In genomic region chr2:28751186-28751585, GRCm38 (mm10) we compare ENCODE assay signal across 8 mouse cellular contexts. TPM values are rescaled to one million over a fixed set of nuclear protein-coding genes. Genes with fewer than 3 reads are reported as not detected.
DNase-seq lines count a peak whose midpoint lies in the region; ATAC-seq and TF ChIP-seq lines count a peak whose summit lies in the region.

No protein-coding gene starts in this region.

- DNase-seq in heart, embryonic 10.5 days (ENCODE audit: low spot score): no peak
- no peak for DNase-seq in heart, postnatal 36 days
- peak; percentile 16 for DNase-seq in MN1 (ENCODE audit: low spot score)
- DNase-seq in hindbrain, embryonic 10.5 days (ENCODE audit: low spot score): peak; percentile 52
- DNase-seq in midbrain, embryonic 11.5 days (ENCODE audit: low spot score, missing footprints): peak; percentile 90
- DNase-seq in urinary bladder, postnatal 25 days (ENCODE audit: low spot score): no peak
- no peak for DNase-seq in cerebellum, adult 2 months

- H3K36me3 ChIP-seq in heart, embryonic 10.5 days: no peaks in the 10 kb centered on the region
- no peaks in the 10 kb centered on the region for H3K36me3 ChIP-seq in hindbrain, embryonic 10.5 days
- no peaks in the 10 kb centered on the region for H3K36me3 ChIP-seq in midbrain, embryonic 11.5 days (ENCODE audit: control insufficient read depth, insufficient read depth, low read length)

- no peak for TF ChIP-seq CTCF in cerebellum, adult 2 months (IDR thresholded peaks at IDR 0.05; ENCODE audit: borderline replicate concordance, insufficient read depth, low read depth, low read length)

- H3K4me3 ChIP-seq in heart, embryonic 10.5 days: peak overlapping the region; percentile 58
- peak overlapping the region; percentile 52 for H3K4me3 ChIP-seq in hindbrain, embryonic 10.5 days
- peak overlapping the region; percentile 38 for H3K4me3 ChIP-seq in midbrain, embryonic 11.5 days (ENCODE audit: low read depth, low read length)
- H3K4me3 ChIP-seq in cerebellum, adult 2 months (replicated peaks; ENCODE audit: insufficient read depth, low read depth, low read length): no peak overlapping the region

- H3K9ac ChIP-seq in midbrain, embryonic 11.5 days (ENCODE audit: low read length): peak overlapping the region; percentile 60

- no peak for TF ChIP-seq POLR2A in cerebellum, adult 2 months (IDR thresholded peaks at IDR 0.05; ENCODE audit: borderline replicate concordance, insufficient read depth, low read length)

- intact Hi-C loops in heart, postnatal 36 days (cut with DNase I): no loop called here

- H3K27ac ChIP-seq in heart, embryonic 10.5 days: no peak overlapping the region
- H3K27ac ChIP-seq in hindbrain, embryonic 10.5 days: peak overlapping the region; percentile 60
- H3K27ac ChIP-seq in midbrain, embryonic 11.5 days (ENCODE audit: low read depth, low read length): no peak overlapping the region
- H3K27ac ChIP-seq in cerebellum, adult 2 months (ENCODE audit: insufficient read depth, low read length): no peak overlapping the region

- H3K9me3 ChIP-seq in heart, embryonic 10.5 days: no peaks in the 10 kb centered on the region
- H3K9me3 ChIP-seq in hindbrain, embryonic 10.5 days: no peaks in the 10 kb centered on the region
- H3K9me3 ChIP-seq in midbrain, embryonic 11.5 days (ENCODE audit: control insufficient read depth, low read length): no peaks in the 10 kb centered on the region

- H3K4me2 ChIP-seq in midbrain, embryonic 11.5 days: peak overlapping the region; percentile 71

- peaks cover 68% of the 10 kb centered on the region for H3K27me3 ChIP-seq in heart, embryonic 10.5 days (ENCODE audit: insufficient read depth, poor library complexity, severe bottlenecking)
- H3K27me3 ChIP-seq in hindbrain, embryonic 10.5 days (ENCODE audit: insufficient read depth, poor library complexity, severe bottlenecking): peaks cover 79% of the 10 kb centered on the region
- H3K27me3 ChIP-seq in midbrain, embryonic 11.5 days (ENCODE audit: control insufficient read depth, insufficient read depth, low read length): peaks cover 17% of the 10 kb centered on the region
- H3K27me3 ChIP-seq in cerebellum, adult 2 months (ENCODE audit: control insufficient read depth, insufficient read depth, low read length): peaks cover 4% of the 10 kb centered on the region

- 1% methylated on average over 17 of the region's 17 CpGs for WGBS in heart, embryonic 10.5 days
- WGBS in hindbrain, embryonic 10.5 days: 1% methylated on average over 17 of the region's 17 CpGs
- WGBS in midbrain, embryonic 11.5 days: under 1% methylated on average over 17 of the region's 17 CpGs
- WGBS in cerebellum, adult 2 months: 12% methylated on average over 17 of the region's 17 CpGs

- ATAC-seq in midbrain, embryonic 11.5 days (ENCODE audit: low FRiP score): no peak
- ATAC-seq in cerebellum, adult (ENCODE audit: insufficient number of reproducible peaks, low FRiP score, low TSS enrichment): no peak

- H3K4me1 ChIP-seq in heart, embryonic 10.5 days: peaks cover 20% of the 10 kb centered on the region
- peaks cover 37% of the 10 kb centered on the region for H3K4me1 ChIP-seq in hindbrain, embryonic 10.5 days (replicated peaks)
- H3K4me1 ChIP-seq in midbrain, embryonic 11.5 days (ENCODE audit: control insufficient read depth, insufficient read depth, low read length): peaks cover 10% of the 10 kb centered on the region
- H3K4me1 ChIP-seq in cerebellum, adult 2 months (ENCODE audit: control insufficient read depth, insufficient read depth, low read length): no peaks in the 10 kb centered on the region

RNA-seq across cellular contexts. Expression of gene Ak8, which starts 51.2 kb away (rescaled TPM):
- 0.55 and 1.1 TPM in 2 replicates for polyA plus RNA-seq in heart, embryonic 10.5 days (2016; fragmentation: Nextera tagmentation; extraction: Ambion mirVana)
- total RNA-seq in heart, postnatal 36 days (2021): not detected
- polyA plus RNA-seq in hindbrain, embryonic 10.5 days (2016; fragmentation: Nextera tagmentation; extraction: Ambion mirVana): 0.73 and 1.7 TPM in 2 replicates
- polyA plus RNA-seq in midbrain, embryonic 11.5 days (2014; fragmentation: Nextera tagmentation; extraction: Ambion mirVana): 0.33 and 0.77 TPM in 2 replicates
- polyA plus RNA-seq in cerebellum, adult 2 months (2012; rRNA removed): 0.70 and 0.98 TPM in 2 replicates

RNA-seq across cellular contexts. Expression of gene Spaca9, which starts 51.7 kb away (rescaled TPM):
- polyA plus RNA-seq in heart, embryonic 10.5 days (2016; fragmentation: Nextera tagmentation; extraction: Ambion mirVana): 3.2 and 4.7 TPM in 2 replicates
- not detected for total RNA-seq in heart, postnatal 36 days (2021)
- polyA plus RNA-seq in hindbrain, embryonic 10.5 days (2016; fragmentation: Nextera tagmentation; extraction: Ambion mirVana): 4.4 TPM in 2 replicates
- 2.4 and 3.0 TPM in 2 replicates for polyA plus RNA-seq in midbrain, embryonic 11.5 days (2014; fragmentation: Nextera tagmentation; extraction: Ambion mirVana)
- 0.61 and 1.5 TPM in 2 replicates for polyA plus RNA-seq in cerebellum, adult 2 months (2012; rRNA removed)

Comparison
In these comparisons a context has a peak if more than half of its experiments do, and no peak if none do; other contexts are left out.
1. DNase-seq: peak in MN1 (single experiment), hindbrain, embryonic 10.5 days (single experiment) and midbrain, embryonic 11.5 days (single experiment); none in heart, embryonic 10.5 days (single experiment), heart, postnatal 36 days (0 of 2), urinary bladder, postnatal 25 days (single experiment) and cerebellum, adult 2 months (0 of 2).